Mouse (Mus musculus): ENCODE measurements at regions not wholly inside any gene's neighbourhood (a gene's known extent, or its start where the extent isn't known, plus 50 kb on each side); places are given as distances from the start of the nearest gene placed in this dataset.

GRCm38 (mm10) chr1:128667121-128667762, 75.1 kb upstream of the Cxcr4 start:
- Histone ChIP-seq H3K27ac (ENCODE audit: low read length) (no peak overlapping the region), H3K4me2 (ENCODE audit: low read length) (no peak overlapping the region), H3K9me3 (replicated peaks; ENCODE audit: control insufficient read depth, low read length, poor library complexity, severe bottlenecking) (no peaks in the 10 kb centered on the region), H3K36me3 (ENCODE audit: control insufficient read depth, insufficient read depth, low read length) (no peaks in the 10 kb centered on the region), H3K27me3 (ENCODE audit: control insufficient read depth, insufficient read depth, low read depth, low read length) (no peaks in the 10 kb centered on the region), H3K4me3 (ENCODE audit: low read depth, low read length) (no peak overlapping the region), H3K9ac (ENCODE audit: low read depth, low read length) (no peak overlapping the region), H3K4me1 (ENCODE audit: control insufficient read depth, insufficient read depth, low read length) (no peaks in the 10 kb centered on the region; the same call in 1 of the 2 replicates)
- no peak for ATAC-seq
- WGBS, result 89% methylated on average over 4 of the region's 4 CpGs

- Histone ChIP-seq H3K4me1 (ENCODE audit: control insufficient read depth, insufficient read depth, low read length) (no peaks in the 10 kb centered on the region), H3K27me3 (ENCODE audit: control insufficient read depth, insufficient read depth, low read depth, low read length) (no peaks in the 10 kb centered on the region), H3K4me2 (ENCODE audit: low read length) (no peak overlapping the region), H3K36me3 (ENCODE audit: control insufficient read depth, insufficient read depth, low read length) (no peaks in the 10 kb centered on the region), H3K9me3 (replicated peaks; ENCODE audit: control insufficient read depth, low read length, poor library complexity, severe bottlenecking) (0 out of 2 replicates have a peak, but pooled peaks cover 2% of the 10 kb centered on the region), H3K9ac (ENCODE audit: low read depth, low read length) (no peak overlapping the region), H3K27ac (ENCODE audit: low read length) (no peak overlapping the region), H3K4me3 (ENCODE audit: low read depth, low read length) (no peak overlapping the region)
- no peak for ATAC-seq
- WGBS, result 91% methylated on average over 2 of the region's 2 CpGs
Measured at GRCm38 (mm10) chr1:128663207-128663606, 71.1 kb upstream of the Cxcr4 start.

DNA sequence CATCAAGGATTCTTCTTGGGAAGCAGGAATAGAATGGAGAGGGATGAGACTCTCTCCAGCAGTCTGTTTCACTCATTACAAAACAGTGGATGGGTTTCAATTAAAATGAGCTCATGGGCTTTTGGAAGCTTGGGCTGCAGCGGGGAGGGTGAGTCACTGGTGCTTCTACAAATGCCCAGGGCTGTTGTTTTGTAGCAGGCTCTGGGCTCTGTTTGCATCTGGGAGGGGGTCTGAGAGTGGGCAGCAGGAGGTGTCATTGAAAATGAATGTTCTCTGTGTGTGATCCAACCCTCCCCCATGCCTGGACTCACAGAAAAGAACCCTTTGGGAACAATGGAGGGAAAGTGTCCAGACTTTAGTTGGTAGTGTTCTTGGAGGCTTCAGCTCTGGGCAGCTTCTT, 67.8 kb upstream of the Cxcr4 start:
- Histone ChIP-seq H3K27me3 (ENCODE audit: control insufficient read depth, insufficient read depth, low read depth, low read length) (no peaks in the 10 kb centered on the region), H3K4me1 (ENCODE audit: control insufficient read depth, insufficient read depth, low read length) (no peaks in the 10 kb centered on the region), H3K9ac (ENCODE audit: low read depth, low read length) (no peak overlapping the region), H3K9me3 (replicated peaks; ENCODE audit: control insufficient read depth, low read length, poor library complexity, severe bottlenecking) (0 out of 2 replicates have a peak, but pooled peaks cover 2% of the 10 kb centered on the region), H3K27ac (ENCODE audit: low read length) (no peak overlapping the region), H3K4me2 (ENCODE audit: low read length) (no peak overlapping the region), H3K4me3 (ENCODE audit: low read depth, low read length) (no peak overlapping the region), H3K36me3 (ENCODE audit: control insufficient read depth, insufficient read depth, low read length) (no peaks in the 10 kb centered on the region)
- no peak for ATAC-seq
- 26% methylated on average over 1 of the region's 1 CpGs for WGBS

GRCm38 (mm10) chr1:128658802-128659201, 66.7 kb upstream of the Cxcr4 start:
- Histone ChIP-seq H3K4me3 (ENCODE audit: low read depth, low read length) (no peak overlapping the region), H3K4me2 (ENCODE audit: low read length) (no peak overlapping the region), H3K9ac (ENCODE audit: low read depth, low read length) (no peak overlapping the region), H3K27ac (ENCODE audit: low read length) (no peak overlapping the region), H3K36me3 (ENCODE audit: control insufficient read depth, insufficient read depth, low read length) (no peaks in the 10 kb centered on the region), H3K9me3 (replicated peaks; ENCODE audit: control insufficient read depth, low read length, poor library complexity, severe bottlenecking) (0 out of 2 replicates have a peak, but pooled peaks cover 2% of the 10 kb centered on the region), H3K27me3 (ENCODE audit: control insufficient read depth, insufficient read depth, low read depth, low read length) (no peaks in the 10 kb centered on the region), H3K4me1 (ENCODE audit: control insufficient read depth, insufficient read depth, low read length) (no peaks in the 10 kb centered on the region)
- 79% methylated on average over 2 of the region's 2 CpGs for WGBS
- ATAC-seq, result no peak

DNA sequence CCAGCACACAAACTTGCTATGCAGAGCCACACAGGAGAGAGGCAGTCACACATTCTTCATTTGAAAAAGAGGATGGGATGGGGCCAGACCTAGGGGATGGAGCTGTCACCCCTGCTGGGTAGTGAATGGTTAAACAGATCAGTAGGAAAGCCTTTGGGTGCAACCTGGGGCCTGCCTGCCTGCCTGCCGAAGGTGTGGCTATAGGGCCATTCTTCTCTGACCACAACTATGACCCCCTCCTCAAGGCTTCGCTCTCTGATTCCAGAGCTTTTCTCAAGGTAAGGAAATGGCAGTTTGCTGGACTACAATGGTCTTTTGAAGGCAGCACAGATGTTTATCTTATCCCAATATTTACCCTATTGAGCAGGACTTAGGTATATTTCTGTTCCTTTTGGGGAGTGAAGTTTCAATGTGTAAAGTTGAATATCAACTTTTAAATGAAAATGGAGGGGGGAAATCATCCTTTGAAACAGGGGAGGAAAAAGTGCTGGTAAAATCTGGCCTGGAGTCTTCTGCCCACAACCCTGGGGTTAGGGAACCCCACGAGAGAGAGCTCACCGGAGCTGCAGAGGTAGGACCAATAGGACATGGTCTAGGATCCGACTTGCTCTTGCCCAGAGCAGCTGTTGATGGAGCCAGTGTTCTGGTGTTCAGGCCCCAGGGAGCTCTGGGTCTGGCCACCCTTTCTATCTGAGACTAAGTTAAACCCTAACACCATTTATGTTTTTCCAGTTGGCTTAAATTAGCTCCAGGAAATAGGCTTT, 62.2 kb upstream of the Cxcr4 start:
- WGBS, result 68% methylated on average over 5 of the region's 5 CpGs

DNA sequence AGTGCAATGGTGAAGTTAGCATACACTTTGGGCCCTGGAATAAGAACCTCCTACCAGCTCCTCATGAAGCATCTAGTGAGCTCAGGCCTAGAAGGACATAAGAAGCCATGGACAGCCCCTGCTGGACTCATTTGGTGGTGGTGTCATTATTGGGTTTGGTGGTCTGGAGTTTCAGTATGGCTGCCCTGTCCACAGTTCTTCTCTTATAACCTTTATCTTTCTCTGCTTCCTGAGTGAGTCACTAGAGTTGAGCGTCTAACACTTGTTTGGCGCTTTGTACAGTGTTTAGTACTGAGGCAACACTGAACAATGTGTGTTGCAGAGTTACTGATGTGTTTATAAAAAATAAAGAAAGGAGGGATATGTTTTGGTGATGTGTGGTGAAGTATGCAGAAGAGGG, 58.5 kb upstream of the Cxcr4 start:
- Histone ChIP-seq H3K36me3 (ENCODE audit: control insufficient read depth, insufficient read depth, low read length) (no peaks in the 10 kb centered on the region), H3K9me3 (replicated peaks; ENCODE audit: control insufficient read depth, low read length, poor library complexity, severe bottlenecking) (no peaks in the 10 kb centered on the region), H3K27me3 (ENCODE audit: control insufficient read depth, insufficient read depth, low read depth, low read length) (no peaks in the 10 kb centered on the region), H3K9ac (ENCODE audit: low read depth, low read length) (no peak overlapping the region), H3K4me3 (ENCODE audit: low read depth, low read length) (no peak overlapping the region), H3K4me1 (ENCODE audit: control insufficient read depth, insufficient read depth, low read length) (peaks cover 3% of the 10 kb centered on the region; the same call in 1 of the 2 replicates), H3K27ac (ENCODE audit: low read length) (no peak overlapping the region), H3K4me2 (ENCODE audit: low read length) (no peak overlapping the region)
- ATAC-seq, result no peak
- WGBS, result 92% methylated on average over 2 of the region's 2 CpGs

More for the DNA sequence above, 62.2 kb upstream of the Cxcr4 start:
- ATAC-seq, result no peak
- H3K9ac ChIP-seq (ENCODE audit: low read depth, low read length), result no peak overlapping the region
- H3K4me3 ChIP-seq (ENCODE audit: low read depth, low read length), result no peak overlapping the region
- no peaks in the 10 kb centered on the region for H3K36me3 ChIP-seq (ENCODE audit: control insufficient read depth, insufficient read depth, low read length)
- no peak overlapping the region for H3K27ac ChIP-seq (ENCODE audit: low read length)
- H3K27me3 ChIP-seq (ENCODE audit: control insufficient read depth, insufficient read depth, low read depth, low read length), result no peaks in the 10 kb centered on the region
- H3K9me3 ChIP-seq (replicated peaks; ENCODE audit: control insufficient read depth, low read length, poor library complexity, severe bottlenecking), result 0 out of 2 replicates have a peak, but pooled peaks cover 2% of the 10 kb centered on the region
- no peak overlapping the region for H3K4me2 ChIP-seq (ENCODE audit: low read length)
- H3K4me1 ChIP-seq (ENCODE audit: control insufficient read depth, insufficient read depth, low read length), result peaks cover 3% of the 10 kb centered on the region; the same call in 1 of the 2 replicates

- Histone ChIP-seq H3K27ac (ENCODE audit: low read length) (no peak overlapping the region), H3K9me3 (replicated peaks; ENCODE audit: control insufficient read depth, low read length, poor library complexity, severe bottlenecking) (no peaks in the 10 kb centered on the region), H3K4me2 (ENCODE audit: low read length) (0 out of 2 replicates have a peak overlapping the region, but pooled peaks have one; percentile 1), H3K27me3 (ENCODE audit: control insufficient read depth, insufficient read depth, low read depth, low read length) (no peaks in the 10 kb centered on the region), H3K36me3 (ENCODE audit: control insufficient read depth, insufficient read depth, low read length) (no peaks in the 10 kb centered on the region), H3K9ac (ENCODE audit: low read depth, low read length) (no peak overlapping the region), H3K4me3 (ENCODE audit: low read depth, low read length) (no peak overlapping the region), H3K4me1 (ENCODE audit: control insufficient read depth, insufficient read depth, low read length) (peaks cover 3% of the 10 kb centered on the region; the same call in 1 of the 2 replicates)
- WGBS, result 11% methylated on average over 13 of the region's 13 CpGs
- peak; percentile 75 for ATAC-seq
Measured at GRCm38 (mm10) chr1:128649490-128650178, 57.5 kb upstream of the Cxcr4 start.

DNA sequence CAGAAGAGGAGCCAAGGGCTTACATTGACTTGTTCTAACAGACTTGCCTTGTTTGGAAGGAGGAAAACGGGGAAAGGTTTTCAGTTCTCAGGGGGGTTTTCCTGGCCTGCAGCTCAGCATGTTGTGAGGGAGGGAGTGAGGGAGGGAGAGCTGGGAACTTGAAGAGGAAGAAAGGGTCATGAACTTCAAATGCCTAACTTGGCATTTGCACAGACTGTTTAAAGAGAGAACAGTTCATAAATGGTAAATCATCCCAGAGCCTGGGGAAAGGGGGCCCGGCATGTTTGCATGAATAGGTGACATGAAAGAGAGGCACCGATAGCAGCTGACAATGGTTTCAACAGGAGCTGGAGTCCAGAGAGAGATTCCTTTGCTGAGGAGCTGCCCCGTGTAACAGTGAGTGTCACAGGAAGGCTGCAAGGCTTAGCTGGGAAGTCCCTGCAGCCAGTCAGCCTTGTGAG, 51.3 kb upstream of the Cxcr4 start:
- Histone ChIP-seq H3K4me2 (ENCODE audit: low read length) (no peak overlapping the region), H3K27me3 (ENCODE audit: control insufficient read depth, insufficient read depth, low read depth, low read length) (no peaks in the 10 kb centered on the region), H3K4me3 (ENCODE audit: low read depth, low read length) (no peak overlapping the region), H3K4me1 (ENCODE audit: control insufficient read depth, insufficient read depth, low read length) (peaks cover 8% of the 10 kb centered on the region), H3K27ac (ENCODE audit: low read length) (no peak overlapping the region), H3K9me3 (replicated peaks; ENCODE audit: control insufficient read depth, low read length, poor library complexity, severe bottlenecking) (no peaks in the 10 kb centered on the region), H3K9ac (ENCODE audit: low read depth, low read length) (no peak overlapping the region), H3K36me3 (ENCODE audit: control insufficient read depth, insufficient read depth, low read length) (no peaks in the 10 kb centered on the region)
- no peak for ATAC-seq
- WGBS, result 0% methylated on average over 4 of the region's 4 CpGs

Data from midbrain, embryonic 16.5 days (tissue).